ENCODE assay signal across 36 mouse cellular contexts in the genomic region with DNA sequence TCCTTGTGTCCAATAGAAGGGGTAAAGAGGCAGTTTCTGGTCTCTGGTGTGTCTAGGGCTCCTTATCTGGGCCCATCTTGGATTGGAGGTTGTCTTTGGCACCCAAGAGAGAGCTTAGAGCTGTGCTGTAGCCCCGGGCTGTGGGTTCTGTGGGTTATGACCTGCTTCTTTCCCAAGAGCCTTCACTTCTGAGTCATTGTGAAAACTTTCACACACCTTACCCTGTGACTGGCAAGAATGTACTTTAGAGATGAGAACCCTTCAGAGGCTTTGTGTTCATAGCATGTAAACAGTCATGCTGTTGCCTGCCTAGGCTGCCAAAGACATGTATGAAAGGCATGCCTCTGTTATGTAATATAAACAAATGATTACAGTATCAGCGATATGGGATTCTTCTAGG. TPM values are rescaled to one million over a fixed set of nuclear protein-coding genes. Genes with fewer than 3 reads are reported as not detected.
A peak's percentile ranks its signal among the peaks of the same experiment; 100 is the strongest.
DNase-seq lines count a peak whose midpoint lies in the region; ATAC-seq and TF ChIP-seq lines count a peak whose summit lies in the region.
"Had no signal": no experiment of that assay in that cellular context is flagged by ENCODE, and none has a peak within 500 bp of the region (broad histone marks: within the 10 kb centered on the region; RNA-seq: fewer than 3 reads in every experiment).

No protein-coding gene starts in this region.

- no peak overlapping the region for H3K9ac ChIP-seq in lung, postnatal 0 days (replicated peaks; ENCODE audit: low read depth)
- H3K9ac ChIP-seq: embryonic facial prominence, embryonic 12.5 days; hindbrain, embryonic 15.5 days; kidney, embryonic 15.5 days; limb, embryonic 13.5 days; midbrain, embryonic 15.5 days; neural tube, embryonic 15.5 days; stomach, embryonic 15.5 days had no signal

- H3K36me3 ChIP-seq in lung, postnatal 0 days (ENCODE audit: insufficient read depth, low read length) = no peaks in the 10 kb centered on the region
- H3K36me3 ChIP-seq: embryonic facial prominence, embryonic 12.5 days; hindbrain, embryonic 10.5 days; hindbrain, embryonic 15.5 days; kidney, embryonic 15.5 days; limb, embryonic 13.5 days; midbrain, embryonic 10.5 days; midbrain, embryonic 15.5 days; neural tube, embryonic 15.5 days; stomach, embryonic 15.5 days had no signal

- no peaks in the 10 kb centered on the region for H3K9me3 ChIP-seq in lung, postnatal 0 days (ENCODE audit: low read length)
- H3K9me3 ChIP-seq: embryonic facial prominence, embryonic 12.5 days; hindbrain, embryonic 10.5 days; hindbrain, embryonic 15.5 days; kidney, embryonic 15.5 days; limb, embryonic 13.5 days; midbrain, embryonic 10.5 days; midbrain, embryonic 15.5 days; neural tube, embryonic 15.5 days; stomach, embryonic 15.5 days had no signal

- in situ Hi-C loops in Patski (cut with MboI; ENCODE audit: low pct_unique_long_range_greater_than_20kb) = loop anchor here (5.0 kb wide), 1 partner anchor 32 kb away; no protein-coding TSS in a partner anchor

- TF ChIP-seq EP300 in lung, postnatal 0 days (IDR thresholded peaks at IDR 0.05) = peak; percentile 89

- no peak overlapping the region for H3K4me3 ChIP-seq in lung, postnatal 0 days (ENCODE audit: low read depth, low read length)
- H3K4me3 ChIP-seq: embryonic facial prominence, embryonic 12.5 days; gastrocnemius, adult 2 months; hindbrain, embryonic 10.5 days; hindbrain, embryonic 15.5 days; kidney, embryonic 15.5 days; left cerebral cortex, adult 2 months; limb, embryonic 13.5 days; midbrain, embryonic 10.5 days; midbrain, embryonic 15.5 days; neural tube, embryonic 15.5 days; stomach, embryonic 15.5 days had no signal

- CTCF ChIA-PET in Patski (lab: Charles Lee) = no interaction called here

- H3K27me3 ChIP-seq in lung, postnatal 0 days (replicated peaks; ENCODE audit: insufficient read depth, low read length) = no peaks in the 10 kb centered on the region
- H3K27me3 ChIP-seq in Patski = no peaks in the 10 kb centered on the region
- H3K27me3 ChIP-seq: embryonic facial prominence, embryonic 12.5 days; hindbrain, embryonic 15.5 days; kidney, embryonic 15.5 days; limb, embryonic 13.5 days; midbrain, embryonic 15.5 days; neural tube, embryonic 15.5 days; stomach, embryonic 15.5 days had no signal

- TF ChIP-seq CTCF in lung, postnatal 0 days (IDR thresholded peaks at IDR 0.05) = no peak
- TF ChIP-seq CTCF in Patski (IDR thresholded peaks at IDR 0.05) = no peak

- 28% methylated on average over 2 of the region's 2 CpGs for WGBS in lung, postnatal 0 days

- H3K4me2 ChIP-seq in lung, postnatal 0 days (replicated peaks; ENCODE audit: low read depth, low read length) = no peak overlapping the region
- H3K4me2 ChIP-seq: embryonic facial prominence, embryonic 12.5 days; hindbrain, embryonic 15.5 days; kidney, embryonic 15.5 days; limb, embryonic 13.5 days; liver, embryonic 11.5 days; midbrain, embryonic 15.5 days; neural tube, embryonic 15.5 days; stomach, embryonic 15.5 days had no signal

- peak; percentile 89 for ATAC-seq in lung, postnatal 0 days
- ATAC-seq in Patski = peak; percentile 57
- ATAC-seq: forebrain, embryonic 16.5 days; midbrain, embryonic 15.5 days had no signal

- POLR2A ChIA-PET in Patski (lab: Charles Lee) = no interaction called here

- no peak overlapping the region for H3K27ac ChIP-seq in lung, postnatal 0 days (ENCODE audit: low read length)
- H3K27ac ChIP-seq: embryonic facial prominence, embryonic 12.5 days; gastrocnemius, adult 2 months; hindbrain, embryonic 10.5 days; hindbrain, embryonic 15.5 days; kidney, embryonic 15.5 days; left cerebral cortex, adult 2 months; limb, embryonic 13.5 days; midbrain, embryonic 10.5 days; midbrain, embryonic 15.5 days; neural tube, embryonic 15.5 days; stomach, embryonic 15.5 days had no signal

- H3K4me1 ChIP-seq in lung, postnatal 0 days (ENCODE audit: insufficient read depth, low read depth, low read length) = no peaks in the 10 kb centered on the region
- H3K4me1 ChIP-seq: embryonic facial prominence, embryonic 12.5 days; hindbrain, embryonic 10.5 days; hindbrain, embryonic 15.5 days; kidney, embryonic 15.5 days; limb, embryonic 13.5 days; midbrain, embryonic 10.5 days; midbrain, embryonic 15.5 days; neural tube, embryonic 15.5 days; stomach, embryonic 15.5 days had no signal

- peak; percentile 76 for DNase-seq in lung, postnatal 0 days (ENCODE audit: low spot score)
- no peak for DNase-seq in lung, postnatal 10 days
- DNase-seq in CD4-positive helper T cell, adult 2 months (ENCODE audit: low read depth, low spot score) = peak; percentile 18
- DNase-seq in Patski (ENCODE audit: low read depth, low spot score) = peak; percentile 70
- peak; percentile 48 for DNase-seq in lung, postnatal 36 days
- DNase-seq in embryo, embryonic 10 days (ENCODE audit: low spot score) = no peak
- no peak for DNase-seq in cerebellum, postnatal 10 days
- DNase-seq in cerebellum, adult 8-10 months = no peak
- DNase-seq: adrenal gland, postnatal 25 days; cerebellum, adult 18-20 months; cerebellum, postnatal 25 days; embryo, embryonic 11 days; gastrocnemius, adult 2 months; gastrocnemius, postnatal 36 days; heart, postnatal 14 days; kidney, adult 18-20 months; kidney, postnatal 25 days; right cerebral cortex, postnatal 25 days; thymus, adult 18-20 months; thymus, postnatal 36 days had no signal

RNA-seq across cellular contexts. Expression of gene Tex48, which starts 17.6 kb away (rescaled TPM):
- polyA plus RNA-seq in lung, postnatal 0 days (2015; fragmentation: Nextera tagmentation; extraction: Ambion mirVana) = not detected in 2 replicates
- not detected for polyA plus RNA-seq in Patski (2021)
- polyA plus RNA-seq: embryonic facial prominence, embryonic 12.5 days; forebrain, embryonic 11.5 days; forebrain, embryonic 16.5 days; heart, embryonic 14.5 days; hindbrain, embryonic 10.5 days; hindbrain, embryonic 15.5 days; intestine, embryonic 14.5 days; kidney, embryonic 15.5 days; limb, embryonic 13.5 days; liver, embryonic 11.5 days; liver, embryonic 16.5 days; midbrain, embryonic 10.5 days; midbrain, embryonic 15.5 days; neural tube, embryonic 15.5 days; stomach, embryonic 15.5 days had no signal

RNA-seq across cellular contexts. Expression of gene Gm11214, which starts 23.3 kb away (rescaled TPM):
- polyA plus RNA-seq in lung, postnatal 0 days (2015; fragmentation: Nextera tagmentation; extraction: Ambion mirVana) = not detected in 2 replicates
- not detected for polyA plus RNA-seq in Patski (2021)
- polyA plus RNA-seq: embryonic facial prominence, embryonic 12.5 days; forebrain, embryonic 11.5 days; forebrain, embryonic 16.5 days; heart, embryonic 14.5 days; hindbrain, embryonic 10.5 days; hindbrain, embryonic 15.5 days; intestine, embryonic 14.5 days; kidney, embryonic 15.5 days; limb, embryonic 13.5 days; liver, embryonic 11.5 days; liver, embryonic 16.5 days; midbrain, embryonic 10.5 days; midbrain, embryonic 15.5 days; neural tube, embryonic 15.5 days; stomach, embryonic 15.5 days had no signal

RNA-seq across cellular contexts. Expression of gene Gm11213, which starts 34.8 kb away (rescaled TPM):
- not detected in 2 replicates for polyA plus RNA-seq in lung, postnatal 0 days (2015; fragmentation: Nextera tagmentation; extraction: Ambion mirVana)
- polyA plus RNA-seq in Patski (2021) = not detected
- polyA plus RNA-seq: embryonic facial prominence, embryonic 12.5 days; forebrain, embryonic 11.5 days; forebrain, embryonic 16.5 days; heart, embryonic 14.5 days; hindbrain, embryonic 10.5 days; hindbrain, embryonic 15.5 days; intestine, embryonic 14.5 days; kidney, embryonic 15.5 days; limb, embryonic 13.5 days; liver, embryonic 11.5 days; liver, embryonic 16.5 days; midbrain, embryonic 10.5 days; midbrain, embryonic 15.5 days; neural tube, embryonic 15.5 days; stomach, embryonic 15.5 days had no signal

Comparison
In these comparisons a context has a peak if more than half of its experiments do, and no peak if none do; other contexts are left out.
1. DNase-seq: peak in lung, postnatal 0 days (single experiment), CD4-positive helper T cell, adult 2 months (single experiment), Patski (single experiment) and lung, postnatal 36 days (single experiment); none in lung, postnatal 10 days (single experiment), embryo, embryonic 10 days (single experiment), cerebellum, postnatal 10 days (0 of 2) and cerebellum, adult 8-10 months (single experiment).